Mouse (Mus musculus) central nervous system, embryonic 14 days (tissue): ENCODE data around the gene Olfr460. TPM values are rescaled to one million over a fixed set of nuclear protein-coding genes. Genes with fewer than 3 reads are reported as not detected.

Experiments used
- polyA plus RNA-seq: library from polyadenylated mRNA; depleted of rRNA; stranded (reverse); fragments of >200 nt; gene quantifications from 2 replicates; pipeline ENCODE4 v1.2.3, GENCODE M21; 2012; rRNA removed

The Olfr460 gene
- polyA plus RNA-seq, result 0.16 and 0.18 TPM in 2 replicates

GRCm38 (mm10) chr6:40569187-40569586, at the start of gene Olfr460:
Gene Olfr460 (plus strand): TSS chr6:40569487.

DNA sequence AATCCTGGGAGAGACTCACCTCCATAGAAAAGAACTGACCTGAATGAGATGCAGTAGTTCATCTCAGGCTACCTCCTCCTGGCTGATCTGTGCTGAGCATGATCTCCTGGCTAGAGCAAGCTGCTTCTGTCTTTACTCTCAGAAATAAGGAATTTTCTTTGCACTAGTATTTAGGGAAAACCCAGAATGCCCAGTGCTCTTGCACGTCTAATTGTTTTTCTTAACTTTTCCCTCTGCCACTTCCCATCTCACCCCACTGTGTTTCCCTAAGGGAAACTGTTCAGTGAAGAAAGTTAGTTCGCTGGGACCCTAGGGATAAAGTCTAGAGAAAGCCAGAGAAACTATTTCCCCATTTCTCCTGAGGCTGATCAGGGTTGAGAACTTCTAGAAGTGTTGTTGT, 14.3 kb upstream of the Olfr460 start, which contains the start of gene Olfr461:
Gene Olfr461 (minus strand): TSS at position 101 of the 400 bp plus-strand sequence.

DNA sequence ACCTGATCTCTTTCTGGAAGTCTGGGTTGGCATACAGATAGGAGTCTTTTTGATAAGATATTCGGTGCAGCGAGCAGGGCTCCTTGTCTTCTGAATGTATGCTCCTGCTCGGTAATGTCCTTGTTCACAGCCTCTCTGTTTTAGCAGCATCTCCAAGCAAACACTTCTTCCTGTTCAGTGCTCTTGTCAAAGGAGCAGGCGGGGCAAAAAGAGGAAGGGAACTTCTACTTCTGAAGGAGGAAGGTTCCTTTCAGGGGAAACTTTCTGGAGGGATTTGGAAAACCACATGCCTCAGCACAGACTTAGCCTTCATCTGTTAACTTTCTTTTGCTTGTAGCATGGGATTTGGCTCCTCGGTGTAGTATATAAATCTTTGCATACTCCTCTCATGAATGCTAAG, 16.4 kb downstream of the Olfr460 start, which contains the start of gene Clec5a:
Gene Clec5a (minus strand): TSS at position 177 of the 400 bp plus-strand sequence.

DNA sequence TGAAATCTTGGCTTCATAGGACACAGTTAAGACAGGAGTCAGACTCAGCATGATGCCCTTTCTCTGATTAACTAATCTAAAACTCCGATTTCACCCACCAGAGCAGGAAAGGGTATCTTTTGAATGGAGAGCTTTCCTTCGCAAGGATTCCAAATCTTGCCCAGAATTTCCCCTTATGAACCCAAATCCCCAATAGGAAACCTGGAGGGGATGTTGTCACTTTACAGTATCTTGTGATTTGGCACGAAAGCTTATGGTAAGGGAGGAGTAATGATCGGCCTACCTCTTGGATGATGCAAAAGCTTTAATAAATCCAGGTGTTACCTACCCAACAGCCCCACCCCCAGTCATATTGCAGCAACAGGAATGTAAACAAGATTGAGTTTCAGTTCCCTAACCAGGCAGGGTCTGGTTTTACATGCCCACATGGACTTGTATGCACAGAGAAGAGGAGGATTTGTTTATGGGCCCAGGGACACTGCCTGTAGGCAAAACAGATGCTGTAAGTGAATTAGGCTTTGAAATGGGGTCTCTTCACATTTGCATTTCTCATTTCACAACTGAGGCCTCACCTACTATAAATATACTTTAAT, 44.1 kb downstream of the Olfr460 start, which contains the start of gene Tas2r138:
Gene Tas2r138 (minus strand): TSS at position 51 of the 593 bp plus-strand sequence.

Other genes with a start within 250 kb of the Olfr460 start
- 34.5 and 35.1 TPM in 2 replicates for gene Agk, start 244.3 kb upstream of the Olfr460 start, polyA plus RNA-seq
- 18.8 and 28.8 TPM in 2 replicates for gene E330009J07Rik, start 133.4 kb upstream of the Olfr460 start, polyA plus RNA-seq
- 0.11 and 0.13 TPM in 2 replicates for gene Wee2, start 130.4 kb upstream of the Olfr460 start, polyA plus RNA-seq
- gene Ssbp1, start 98.1 kb upstream of the Olfr460 start, polyA plus RNA-seq, result 100 and 110 TPM in 2 replicates
- 0.20 and 0.33 TPM in 2 replicates for gene Tas2r137, start 78.3 kb upstream of the Olfr460 start, polyA plus RNA-seq
- gene Tas2r108, start 76.0 kb upstream of the Olfr460 start, polyA plus RNA-seq, result 0.44 and 0.63 TPM in 2 replicates
- 0.14 TPM in 1 of 2 replicates, not detected in the other for gene Prss37, start 50.0 kb upstream of the Olfr460 start, polyA plus RNA-seq
- not detected in 2 replicates for gene Olfr461, start 14.4 kb upstream of the Olfr460 start, polyA plus RNA-seq
- 0.84 and 0.91 TPM in 2 replicates for gene Clec5a, start 16.3 kb downstream of the Olfr460 start, polyA plus RNA-seq
- not detected in 2 replicates for gene Tas2r138, start 43.8 kb downstream of the Olfr460 start, polyA plus RNA-seq
- gene Mgam, start 59.3 kb downstream of the Olfr460 start, polyA plus RNA-seq, result 0.05 and 0.10 TPM in 2 replicates